In the genomic region with DNA sequence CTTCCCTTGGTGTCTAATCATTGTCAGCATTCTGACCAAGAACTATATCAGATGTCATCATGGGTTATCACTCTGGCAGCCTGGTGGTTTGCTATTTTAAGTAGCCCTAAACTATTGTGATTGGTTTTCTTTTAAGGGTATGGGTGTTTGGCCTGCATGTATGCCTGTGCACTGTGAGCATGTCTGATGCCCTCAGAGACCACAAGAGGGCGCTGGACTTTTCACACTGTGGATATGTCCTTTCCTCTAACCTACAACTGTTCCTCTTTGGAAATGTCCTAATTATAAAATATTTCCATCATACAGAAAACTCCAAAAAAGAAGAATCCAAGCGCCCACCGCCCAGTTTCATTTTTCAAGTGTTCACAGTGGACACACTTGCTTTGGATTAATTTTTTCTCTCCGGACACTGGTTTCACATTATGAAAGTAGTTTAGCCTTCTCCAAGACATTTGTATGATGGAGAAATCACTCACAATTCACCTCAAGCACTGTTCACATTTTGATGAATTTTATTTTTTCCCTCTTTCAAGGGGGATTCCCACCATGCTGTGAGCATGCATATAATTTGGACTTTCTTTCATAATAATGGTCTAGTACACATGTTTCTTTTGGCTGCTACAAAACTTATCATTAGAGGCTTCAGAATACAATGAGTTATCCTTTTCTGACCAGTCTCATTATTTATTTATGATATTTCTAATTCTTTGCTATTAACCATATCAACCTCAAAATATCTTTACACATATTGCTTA, we compare ENCODE assay signal across 9 mouse cellular contexts. TPM values are rescaled to one million over a fixed set of nuclear protein-coding genes. Genes with fewer than 3 reads are reported as not detected.
A peak's percentile ranks its signal among the peaks of the same experiment; 100 is the strongest.
DNase-seq lines count a peak whose midpoint lies in the region; ATAC-seq and TF ChIP-seq lines count a peak whose summit lies in the region.
"Had no signal": no experiment of that assay in that cellular context is flagged by ENCODE, and none has a peak within 500 bp of the region (broad histone marks: within the 10 kb centered on the region; RNA-seq: fewer than 3 reads in every experiment).

No protein-coding gene starts in this region.

- in situ Hi-C loops in Patski (cut with MboI; ENCODE audit: low pct_unique_long_range_greater_than_20kb) = no loop called here

- CTCF ChIA-PET in Patski (lab: Charles Lee) = interaction anchor here (1.2 to 2.2 kb wide), 3 partner anchors 10 to 115 kb away, joined by 3 to 5 read pairs (median 4); no protein-coding TSS in a partner anchor

- peak; percentile 7 for DNase-seq in kidney, adult 2 months
- no peak for DNase-seq in kidney, adult 18-20 months
- peak; percentile 53 for DNase-seq in A20 (ENCODE audit: low read depth, low spot score)
- DNase-seq in Patski (ENCODE audit: low read depth, low spot score) = no peak
- peak; percentile 6 to 11 for DNase-seq in thymus, postnatal 36 days
- no peak for DNase-seq in left cerebral cortex, postnatal 36 days (ENCODE audit: low spot score in 2 of 2)
- no peak for DNase-seq in heart, adult 8-10 months (ENCODE audit: low spot score)

- POLR2A ChIA-PET in Patski (lab: Charles Lee) = no interaction called here

- no peaks in the 10 kb centered on the region for H3K4me1 ChIP-seq in kidney, adult 2 months (ENCODE audit: control insufficient read depth, insufficient read depth, low read length)
- no peaks in the 10 kb centered on the region; the same call in 1 of the 2 replicates for H3K4me1 ChIP-seq in embryonic fibroblast, embryonic 13.5 days (ENCODE audit: control insufficient read depth, insufficient read depth, low read length)
- H3K4me1 ChIP-seq: neural tube, embryonic 13.5 days had no signal

- TF ChIP-seq CTCF in kidney, adult 2 months (conservative IDR thresholded peaks at IDR 0.05; ENCODE audit: insufficient read depth, insufficient read length, low read depth, low read length) = peak; percentile 60
- TF ChIP-seq CTCF in Patski (IDR thresholded peaks at IDR 0.05) = peak; percentile 82
- peak; percentile 45; the same call in 1 of the 2 replicates for TF ChIP-seq CTCF in embryonic fibroblast, embryonic 13.5 days (IDR thresholded peaks at IDR 0.05; ENCODE audit: borderline replicate concordance, insufficient read depth, low read length)

- H3K4me3 ChIP-seq in kidney, adult 2 months (ENCODE audit: insufficient read depth, low read depth, low read length) = no peak overlapping the region
- H3K4me3 ChIP-seq in embryonic fibroblast, embryonic 13.5 days (ENCODE audit: insufficient read depth, low read length) = no peak overlapping the region
- H3K4me3 ChIP-seq: neural tube, embryonic 13.5 days had no signal

- H3K27me3 ChIP-seq in kidney, adult 2 months (replicated peaks; ENCODE audit: control insufficient read depth, insufficient read depth, low read length) = no peaks in the 10 kb centered on the region
- H3K27me3 ChIP-seq in Patski = no peaks in the 10 kb centered on the region
- H3K27me3 ChIP-seq: neural tube, embryonic 13.5 days had no signal

- TF ChIP-seq POLR2A in kidney, adult 2 months (IDR thresholded peaks at IDR 0.05; ENCODE audit: low read depth, low read length) = no peak
- TF ChIP-seq POLR2A in embryonic fibroblast, embryonic 13.5 days (IDR thresholded peaks at IDR 0.05; ENCODE audit: low read depth, low read length) = no peak

- no peaks in the 10 kb centered on the region for H3K36me3 ChIP-seq in kidney, adult 2 months (ENCODE audit: control insufficient read depth, insufficient read depth, low read length)
- H3K36me3 ChIP-seq: neural tube, embryonic 13.5 days had no signal

- H3K27ac ChIP-seq in kidney, adult 2 months (ENCODE audit: insufficient read depth, low read depth, low read length) = no peak overlapping the region
- H3K27ac ChIP-seq in embryonic fibroblast, embryonic 13.5 days (ENCODE audit: insufficient read depth, low read length) = no peak overlapping the region
- H3K27ac ChIP-seq: neural tube, embryonic 13.5 days had no signal

- intact Hi-C loops in left cerebral cortex, postnatal 36 days (cut with DNase I) = no loop called here

- no peak for ATAC-seq in Patski

- WGBS in kidney, adult 2 months = 75% methylated on average over 4 of the region's 4 CpGs

RNA-seq across cellular contexts. Expression of a gene that starts 35.5 kb away (rescaled TPM):
- polyA plus RNA-seq in kidney, adult 2 months (2012; rRNA removed) = 0.68 and 0.84 TPM in 2 replicates
- 15.5 TPM for polyA plus RNA-seq in Patski (2021)
- polyA plus RNA-seq in embryonic fibroblast, embryonic 13.5 days (2011; ENCODE audit: insufficient read length, low read depth, missing spikeins) = 3.2 and 8.8 TPM in 2 replicates
- 10 to 100 TPM; 29.1 to 30.3 TPM for total RNA-seq in left cerebral cortex, postnatal 36 days (2021)
- 1 to 10 TPM; 1.4 to 2.0 (median 1.8) TPM for total RNA-seq in heart, adult 8-10 months (2022)

Comparison
In these comparisons a context has a peak if more than half of its experiments do, and no peak if none do; other contexts are left out.
1. DNase-seq: peak in kidney, adult 2 months (single experiment), A20 (single experiment) and thymus, postnatal 36 days (2 of 2); none in kidney, adult 18-20 months (single experiment), Patski (single experiment), left cerebral cortex, postnatal 36 days (0 of 2) and heart, adult 8-10 months (single experiment).
2. Peak in every context shown above with its lines, with median percentiles within 50 percentile points of each other: CTCF ChIP-seq.